Mouse (Mus musculus) cerebellum, adult 2 months (tissue): ENCODE results near the gene Irak2. TPM values are rescaled to one million over a fixed set of nuclear protein-coding genes. Genes with fewer than 3 reads are reported as not detected.
A peak's percentile ranks its signal among the peaks of the same experiment; 100 is the strongest.

ENCODE experiments used
- DNase-seq, 2 experiments: peaks; one replicate each; pipeline ENCODE4 v3.0.0; 2021
- H3K27ac ChIP-seq: fragments of 200-500 bp; 2 replicates; pipeline ENCODE4 v1.5.1; 2012; ENCODE audit warnings: low read length, control low read depth, inconsistent platforms; ENCODE audit not compliant: insufficient read depth
- H3K27me3 ChIP-seq: fragments of 200-500 bp; 2 replicates; pipeline ENCODE4 v1.6.1; 2012; ENCODE audit warnings: inconsistent platforms, mild to moderate bottlenecking, low read length, moderate library complexity; ENCODE audit not compliant: control insufficient read depth, insufficient read depth
- H3K4me1 ChIP-seq: fragments of 200-500 bp; 2 replicates; pipeline ENCODE4 v1.6.1; 2011; ENCODE audit warnings: low read length; ENCODE audit not compliant: control insufficient read depth, insufficient read depth
- H3K4me3 ChIP-seq: fragments of 200-500 bp; replicated peaks from 2 replicates; pipeline ENCODE3; 2011; ENCODE audit warnings: mild to moderate bottlenecking, low read depth, low read length, control low read depth; ENCODE audit not compliant: insufficient read depth
- CTCF ChIP-seq: fragments of 200-500 bp; IDR thresholded peaks from 2 replicates; pipeline ENCODE4 v1.5.1; 2011; ENCODE audit warnings: low read depth, mild to moderate bottlenecking, control low read depth, low read length, moderate library complexity, borderline replicate concordance; ENCODE audit not compliant: insufficient read depth
- POLR2A ChIP-seq: fragments of 200-500 bp; IDR thresholded peaks from 2 replicates; pipeline ENCODE4 v1.6.1; 2011; ENCODE audit warnings: low read length, control low read depth, borderline replicate concordance; ENCODE audit not compliant: insufficient read depth
- WGBS: fragments of 180-500 bp; shearing (Covaris S2); methylation state at CpG from one replicate; pipeline ENCODE4 v1.1.7; 2018; 5-methylcytosine and 5-hydroxymethylcytosine counted together
- polyA plus RNA-seq: library from polyadenylated mRNA; depleted of rRNA; stranded (reverse); fragments of >200 nt; gene quantifications from 2 replicates; pipeline ENCODE4 v1.2.3, GENCODE M21; 2012

The Irak2 gene
- polyA plus RNA-seq, 1 experiment = 19.5 TPM

- WGBS = under 1% methylated on average over 62 of the region's 65 CpGs
- H3K27me3 ChIP-seq = no peaks in the 10 kb centered on the region
- H3K27ac ChIP-seq = peak within 1 kb of the TSS; percentile 61
Measured at GRCm38 (mm10) chr6:113604432-113605223, 33.6 kb upstream of the Irak2 start, which contains the start of gene Brk1. Gene Brk1 (plus strand): TSS chr6:113604772.

GRCm38 (mm10) chr6:113605224-113605545 is 33.1 kb upstream of the Irak2 start:
- Histone ChIP-seq H3K4me3 (peak overlapping the region; percentile 79), H3K27ac (peak overlapping the region; percentile 61), H3K27me3 (no peaks in the 10 kb centered on the region), H3K4me1 (peaks cover 2% of the 10 kb centered on the region)
- 2% methylated on average over 10 of the region's 10 CpGs for WGBS
- no peak for TF ChIP-seq POLR2A
- TF ChIP-seq CTCF = no peak
- DNase-seq = no peak

More at GRCm38 (mm10) chr6:113604432-113605223, 33.6 kb upstream of the Irak2 start, which contains the start of gene Brk1:
- TF ChIP-seq CTCF (peak; percentile 57; the same call in 1 of the 2 replicates), POLR2A (peak; percentile 78)
- H3K4me1 ChIP-seq = peaks cover 2% of the 10 kb centered on the region
- DNase-seq = peak; percentile 92 to 93
- peak within 1 kb of the TSS; percentile 79 for H3K4me3 ChIP-seq

- WGBS = 78% methylated on average over 6 of the region's 6 CpGs
- H3K27ac ChIP-seq = no peak overlapping the region
- no peaks in the 10 kb centered on the region for H3K27me3 ChIP-seq
- no peak overlapping the region for H3K4me3 ChIP-seq
- no peak for TF ChIP-seq CTCF
- TF ChIP-seq POLR2A = no peak
- H3K4me1 ChIP-seq = peaks cover 2% of the 10 kb centered on the region
- DNase-seq = no peak
Measured at GRCm38 (mm10) chr6:113608871-113609270, 29.4 kb upstream of the Irak2 start.

GRCm38 (mm10) chr6:113609293-113609692 is 29.0 kb upstream of the Irak2 start:
- no peaks in the 10 kb centered on the region for H3K27me3 ChIP-seq
- WGBS = 81% methylated on average over 7 of the region's 7 CpGs
- DNase-seq = no peak
- peaks cover 2% of the 10 kb centered on the region for H3K4me1 ChIP-seq
- no peak for TF ChIP-seq CTCF
- TF ChIP-seq POLR2A = no peak
- H3K4me3 ChIP-seq = no peak overlapping the region
- H3K27ac ChIP-seq = no peak overlapping the region

- TF ChIP-seq CTCF (no peak), POLR2A (no peak)
- H3K27ac ChIP-seq = no peak overlapping the region
- H3K4me3 ChIP-seq = no peak overlapping the region
- DNase-seq = no peak
- WGBS = 78% methylated on average over 8 of the region's 8 CpGs
- no peaks in the 10 kb centered on the region; the same call in 1 of the 2 replicates for H3K4me1 ChIP-seq
- H3K27me3 ChIP-seq = no peaks in the 10 kb centered on the region
Measured at GRCm38 (mm10) chr6:113612258-113612969, 25.9 kb upstream of the Irak2 start.

GRCm38 (mm10) chr6:113614152-113614551 is 24.1 kb upstream of the Irak2 start:
- Histone ChIP-seq H3K4me1 (no peaks in the 10 kb centered on the region; the same call in 1 of the 2 replicates), H3K27me3 (no peaks in the 10 kb centered on the region), H3K4me3 (no peak overlapping the region), H3K27ac (no peak overlapping the region)
- 94% methylated on average over 7 of the region's 7 CpGs for WGBS
- no peak for TF ChIP-seq CTCF
- no peak for TF ChIP-seq POLR2A
- no peak for DNase-seq

GRCm38 (mm10) chr6:113614997-113615396 is 23.3 kb upstream of the Irak2 start:
- no peaks in the 10 kb centered on the region for H3K27me3 ChIP-seq
- no peak for DNase-seq
- H3K4me3 ChIP-seq = no peak overlapping the region
- TF ChIP-seq POLR2A (no peak), CTCF (no peak)
- 94% methylated on average over 8 of the region's 8 CpGs for WGBS
- H3K4me1 ChIP-seq = no peaks in the 10 kb centered on the region; the same call in 1 of the 2 replicates
- H3K27ac ChIP-seq = no peak overlapping the region
